Mouse (Mus musculus) liver, embryonic 14.5 days (tissue): Measurements from ENCODE around the gene BC004004. TPM values are rescaled to one million over a fixed set of nuclear protein-coding genes. Genes with fewer than 3 reads are reported as not detected.
"Not testable (repeated sequence)": the region's sequence is repeated elsewhere in the genome, so short reads cannot be mapped to it uniquely, and the experiment has no call there.

ENCODE experiments used
- ATAC-seq: fragments of 200-750 bp; cut with Nextera tagmentation; 2 replicates; pipeline ENCODE4 v1.8.0; 2017; ENCODE audit warnings: moderate number of reproducible peaks, mild to moderate bottlenecking, moderate library complexity; ENCODE audit not compliant: insufficient read depth
- DNase-seq, 3 experiments: peaks; one replicate each; pipeline ENCODE4 v3.0.0-alpha.2; 2012 to 2013; ENCODE audit warnings: low read depth in 3 of 3, low spot score in 3 of 3
- H3K27ac ChIP-seq: fragments of 300-500 bp; sonication (generic); 2 replicates; pipeline ENCODE4 v1.5.1; 2014; ENCODE audit warnings: moderate library complexity, mild to moderate bottlenecking, control low read depth, inconsistent platforms
- H3K27me3 ChIP-seq: fragments of 300-500 bp; sonication (generic); 2 replicates; pipeline ENCODE4 v1.6.1; 2014; ENCODE audit warnings: mild to moderate bottlenecking, low read length, moderate library complexity; ENCODE audit not compliant: control insufficient read depth, insufficient read depth
- H3K36me3 ChIP-seq: fragments of 300-500 bp; sonication (generic); replicated peaks from 2 replicates; pipeline ENCODE4 v1.6.1; 2014; ENCODE audit warnings: low read depth; ENCODE audit not compliant: control insufficient read depth, insufficient read depth
- H3K4me1 ChIP-seq, 2 experiments: fragments of 200-500 bp in 1 of 2; fragments of 300-500 bp in 1 of 2; sonication (generic) in 1 of 2; replicated peaks; 2 replicates each; pipeline ENCODE4 v1.6.1; 2012 to 2014; ENCODE audit warnings: antibody characterized with exemption in 1 of 2, inconsistent platforms in 1 of 2, low read length in 1 of 2; ENCODE audit not compliant: control insufficient read depth in 2 of 2, insufficient read depth in 2 of 2
- H3K4me2 ChIP-seq: fragments of 300-500 bp; sonication (generic); 2 replicates; pipeline ENCODE4 v1.6.1; 2014; ENCODE audit warnings: low read depth, mild to moderate bottlenecking, control low read depth, moderate library complexity
- H3K4me3 ChIP-seq, 2 experiments: fragments of 200-500 bp in 1 of 2; fragments of 300-500 bp in 1 of 2; sonication (generic) in 1 of 2; 2 replicates each; pipeline ENCODE4 v1.5.1; 2012 to 2014; ENCODE audit warnings: low read depth in 2 of 2, low read length in 2 of 2, mild to moderate bottlenecking in 2 of 2, control low read depth in 1 of 2, inconsistent platforms in 1 of 2, moderate library complexity in 1 of 2; ENCODE audit not compliant: insufficient read depth in 1 of 2
- H3K9ac ChIP-seq: fragments of 300-500 bp; sonication (generic); replicated peaks from 2 replicates; pipeline ENCODE4 v1.6.1; 2014; ENCODE audit warnings: mild to moderate bottlenecking, control low read depth, moderate library complexity
- H3K9me3 ChIP-seq: fragments of 300-500 bp; sonication (generic); 2 replicates; pipeline ENCODE4 v1.6.1; 2016; ENCODE audit warnings: low read length, mixed read lengths; ENCODE audit not compliant: control insufficient read depth
- CTCF ChIP-seq: IDR thresholded peaks from 2 replicates; pipeline ENCODE4 v1.5.1; 2016; ENCODE audit warnings: antibody characterized with exemption, low read depth, control low read depth
- EP300 ChIP-seq: IDR thresholded peaks from 2 replicates; pipeline ENCODE4 v1.6.1; 2016; ENCODE audit warnings: antibody characterized with exemption, low read depth
- WGBS: fragments of 180-500 bp; shearing (Covaris S2); extraction: QIAGEN DNeasy Blood & Tissue Kit; methylation state at CpG from one replicate; pipeline ENCODE4 v1.1.7; 2014; ENCODE audit not compliant: insufficient replicate concordance; 5-methylcytosine and 5-hydroxymethylcytosine counted together
- polyA plus RNA-seq, 2 experiments: library from polyadenylated mRNA; depleted of rRNA in 1 of 2; stranded (reverse) in 1 of 2; unstranded in 1 of 2; fragments of >200 nt; fragmentation: Nextera tagmentation in 1 of 2; extraction: Ambion mirVana in 1 of 2; gene quantifications; 2 replicates each; pipeline versions ENCODE4 v1.2.1 to v1.2.3; 2012 to 2014

BC004004 gene
- polyA plus RNA-seq, 2 experiments: 26.1 to 58.1 TPM

- no peak overlapping the region for H3K9ac ChIP-seq
- WGBS: 75% methylated on average over 9 of the region's 9 CpGs
- H3K27me3 ChIP-seq: no peaks in the 10 kb centered on the region
- H3K27ac ChIP-seq: no peak overlapping the region
- H3K9me3 ChIP-seq: no peaks in the 10 kb centered on the region
- H3K4me1 ChIP-seq: peaks cover 0 to 4% of the 10 kb centered on the region in 2 experiments; a peak in 2 of 4 replicates
- DNase-seq: no peak
- no peak overlapping the region for H3K4me3 ChIP-seq
- peaks cover 65% of the 10 kb centered on the region for H3K36me3 ChIP-seq
- ATAC-seq: no peak
- TF ChIP-seq EP300 (no peak), CTCF (no peak)
- no peak overlapping the region for H3K4me2 ChIP-seq
These were observed 14.9 kb upstream of the BC004004 start for GRCm38 (mm10) chr17:29253684-29254083.

- not testable (repeated sequence) for H3K9me3 ChIP-seq, H3K4me3 ChIP-seq, H3K9ac ChIP-seq, DNase-seq, H3K27me3 ChIP-seq, H3K4me1 ChIP-seq, ATAC-seq, H3K27ac ChIP-seq, H3K4me2 ChIP-seq
- H3K36me3 ChIP-seq: peaks cover 74% of the 10 kb centered on the region
- WGBS: 87% methylated on average over 6 of the region's 6 CpGs
These were observed 13.8 kb upstream of the BC004004 start for GRCm38 (mm10) chr17:29254784-29255183.

- Histone ChIP-seq H3K4me2 (no peak overlapping the region), H3K27me3 (no peaks in the 10 kb centered on the region), H3K4me3 (no peak overlapping the region), H3K4me1 (peaks cover 2 to 14% of the 10 kb centered on the region in 2 experiments; a peak in 3 of 4 replicates), H3K9me3 (no peaks in the 10 kb centered on the region), H3K27ac (no peak overlapping the region), H3K36me3 (peaks cover 72% of the 10 kb centered on the region), H3K9ac (no peak overlapping the region)
- WGBS: 80% methylated on average over 6 of the region's 6 CpGs
- TF ChIP-seq EP300 (no peak), CTCF (no peak)
- ATAC-seq (no peak), DNase-seq (no peak)
These were observed 12.1 kb upstream of the BC004004 start for GRCm38 (mm10) chr17:29256507-29256906.

- WGBS: 78% methylated on average over 10 of the region's 10 CpGs
- Histone ChIP-seq H3K27ac (no peak overlapping the region), H3K9ac (no peak overlapping the region), H3K4me1 (peaks cover 4 to 17% of the 10 kb centered on the region in 2 experiments; a peak in 3 of 4 replicates), H3K27me3 (no peaks in the 10 kb centered on the region), H3K9me3 (no peaks in the 10 kb centered on the region), H3K4me2 (no peak overlapping the region), H3K4me3 (no peak overlapping the region), H3K36me3 (peaks cover 68% of the 10 kb centered on the region)
- TF ChIP-seq EP300: no peak
- TF ChIP-seq CTCF: no peak
- DNase-seq: no peak
- no peak for ATAC-seq
These were observed 11.5 kb upstream of the BC004004 start for GRCm38 (mm10) chr17:29257001-29257511.

GRCm38 (mm10) chr17:29258025-29258558 lies 10.5 kb upstream of the BC004004 start:
- DNase-seq (no peak), ATAC-seq (no peak)
- TF ChIP-seq CTCF (no peak), EP300 (no peak)
- Histone ChIP-seq H3K4me1 (peaks cover 9 to 18% of the 10 kb centered on the region in 2 experiments; a peak in 3 of 4 replicates), H3K9ac (no peak overlapping the region), H3K27ac (no peak overlapping the region), H3K27me3 (no peaks in the 10 kb centered on the region), H3K36me3 (peaks cover 63% of the 10 kb centered on the region), H3K4me2 (no peak overlapping the region), H3K4me3 (no peak overlapping the region), H3K9me3 (no peaks in the 10 kb centered on the region)
- WGBS: 80% methylated on average over 10 of the region's 10 CpGs
